Mouse (Mus musculus) ZHBTc4 (cell line): Measurements from ENCODE around the gene Hrasls.

Source experiments
- DNase-seq: peaks from one replicate; pipeline ENCODE4 v3.0.0-alpha.2; 2011; ENCODE audit warnings: low read depth, low spot score

Hrasls gene

GRCm38 (mm10) chr16:29209605-29210411 is at the start of gene Hrasls:
Gene Hrasls, plus strand, starts transcription at chr16:29209695.
- peak; percentile 71 for DNase-seq

GRCm38 (mm10) chr16:29162271-29162670 is 47.2 kb upstream of the Hrasls start:
- no peak for DNase-seq

GRCm38 (mm10) chr16:29167051-29167450 is 42.4 kb upstream of the Hrasls start:
- no peak for DNase-seq

GRCm38 (mm10) chr16:29171741-29172140 is 37.8 kb upstream of the Hrasls start:
- no peak for DNase-seq

GRCm38 (mm10) chr16:29173201-29173600 is 36.3 kb upstream of the Hrasls start:
- DNase-seq: no peak

- no peak for DNase-seq
Observed at GRCm38 (mm10) chr16:29174831-29175350, 34.6 kb upstream of the Hrasls start.

GRCm38 (mm10) chr16:29192911-29193310 is 16.6 kb upstream of the Hrasls start:
- peak; percentile 8 for DNase-seq

- no peak for DNase-seq
Observed at GRCm38 (mm10) chr16:29193981-29194380, 15.5 kb upstream of the Hrasls start.

GRCm38 (mm10) chr16:29195156-29195555 is 14.3 kb upstream of the Hrasls start:
- no peak for DNase-seq

GRCm38 (mm10) chr16:29198461-29198860 is 11.0 kb upstream of the Hrasls start:
- peak; percentile 16 for DNase-seq

GRCm38 (mm10) chr16:29201146-29201545 is 8.3 kb upstream of the Hrasls start:
- DNase-seq: no peak

GRCm38 (mm10) chr16:29204875-29205274 is 4.6 kb upstream of the Hrasls start:
- DNase-seq: no peak

GRCm38 (mm10) chr16:29205581-29205980 is 3.9 kb upstream of the Hrasls start:
- DNase-seq: no peak

- DNase-seq: no peak
Observed at GRCm38 (mm10) chr16:29208841-29209240, 654 bp upstream of the Hrasls start.

- DNase-seq: peak; percentile 46
Observed at GRCm38 (mm10) chr16:29216395-29217295, 7.2 kb downstream of the Hrasls start.

GRCm38 (mm10) chr16:29235951-29236350 is 26.5 kb downstream of the Hrasls start:
- no peak for DNase-seq

- DNase-seq: no peak
Observed at GRCm38 (mm10) chr16:29254325-29254724, 44.8 kb downstream of the Hrasls start.
